Mouse (Mus musculus) c-Kit-positive CD71-positive TER-119-positive erythroid progenitor cells, embryonic 14.5 days (primary cell): ENCODE data around the gene Abcc8.

Source experiments
- DNase-seq: peaks from one replicate; pipeline ENCODE4 v3.0.0-alpha.2; 2013; ENCODE audit warnings: low spot score

Gene Abcc8

DNA sequence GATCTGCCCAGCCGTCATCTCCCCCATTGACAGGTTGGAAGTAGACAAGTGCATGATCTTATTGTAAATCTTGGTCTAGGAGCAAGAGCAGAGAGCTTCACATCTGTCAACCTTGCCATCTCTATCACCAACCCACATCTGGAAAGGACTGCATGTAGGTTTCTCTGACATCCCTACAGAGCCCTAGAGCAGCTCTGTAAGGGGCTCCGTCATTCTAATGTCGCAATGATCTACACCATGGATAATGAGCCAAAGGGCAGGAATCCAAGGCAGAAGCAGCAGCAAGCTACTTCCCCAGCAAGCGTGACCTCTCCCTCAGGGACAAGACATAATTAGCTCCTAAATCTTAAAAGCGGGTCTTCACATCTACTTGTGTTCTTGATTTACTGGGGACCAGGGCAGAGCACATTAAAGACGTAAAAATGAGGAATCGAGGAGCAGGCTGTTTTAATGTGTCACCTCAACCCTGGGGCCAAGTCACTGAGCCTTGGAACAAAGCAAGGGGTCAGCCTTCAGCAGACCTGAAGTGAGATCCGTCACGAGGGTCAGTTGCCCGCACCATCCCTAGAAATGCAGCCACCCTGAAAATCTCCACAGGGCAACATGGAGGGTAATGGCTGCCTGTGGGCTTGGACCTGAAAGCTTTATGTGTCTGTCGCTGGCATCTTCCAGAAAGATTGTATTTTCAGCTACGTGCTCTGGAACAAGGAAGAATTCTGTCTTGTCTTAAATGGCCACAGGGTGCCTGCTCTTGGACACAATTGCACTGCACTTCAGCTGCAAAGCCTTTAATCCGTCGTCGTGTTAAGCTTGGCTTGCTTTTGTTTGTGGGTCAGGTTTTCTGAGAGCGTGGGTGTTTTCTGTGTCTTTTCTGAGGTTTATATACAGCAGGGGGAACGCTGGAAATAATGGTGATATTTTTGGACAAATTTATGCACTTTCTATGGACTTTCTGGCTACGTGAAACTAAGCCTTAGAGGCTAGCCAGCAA, 25.0 kb downstream of the Abcc8 start:
- no peak for DNase-seq

DNA sequence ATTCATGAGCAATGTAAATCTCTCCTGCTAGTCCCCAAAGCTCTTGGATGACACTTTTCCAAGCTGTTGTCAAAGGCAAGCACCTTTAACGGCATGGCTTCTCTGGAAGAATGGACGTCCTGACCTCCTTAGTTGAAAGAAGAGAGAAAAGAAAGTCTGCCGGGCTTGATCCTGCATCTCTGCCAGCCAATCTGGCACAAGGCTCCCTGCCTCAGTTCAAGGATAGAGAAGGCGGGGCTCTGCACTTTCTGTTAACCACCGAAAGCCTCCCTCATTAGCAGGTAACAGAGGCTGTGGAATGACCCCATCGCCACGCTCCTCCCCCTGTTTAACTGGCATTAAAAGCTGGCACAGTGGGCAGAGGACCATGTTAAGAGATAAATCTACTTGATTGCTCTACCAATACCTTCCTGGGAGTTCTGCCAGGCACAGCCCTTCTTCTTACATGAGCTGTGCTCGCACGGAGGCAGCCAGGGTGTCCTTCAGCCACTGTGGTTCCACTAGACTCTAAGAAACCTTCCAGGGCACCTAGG, 26.9 kb downstream of the Abcc8 start:
- DNase-seq: no peak

DNA sequence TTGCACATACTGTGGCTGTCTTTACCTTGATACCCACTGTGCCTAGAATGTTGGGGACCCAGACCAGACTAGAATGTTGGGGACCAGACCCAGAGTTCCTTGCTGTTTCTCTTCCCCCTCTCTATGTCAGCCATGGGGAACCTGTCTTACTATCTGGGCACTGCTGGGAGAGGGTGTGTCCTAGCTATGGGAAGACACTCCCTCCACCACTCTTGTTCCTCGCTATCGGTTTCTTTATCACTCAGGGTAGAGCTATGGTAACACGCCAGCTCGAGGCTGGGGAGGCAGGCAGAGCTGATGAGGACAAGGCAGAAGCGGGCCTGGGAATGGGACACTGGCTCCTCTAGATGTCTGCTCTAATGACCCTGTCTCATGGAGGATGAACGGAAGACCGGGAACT, 32.4 kb downstream of the Abcc8 start:
- DNase-seq: no peak

DNA sequence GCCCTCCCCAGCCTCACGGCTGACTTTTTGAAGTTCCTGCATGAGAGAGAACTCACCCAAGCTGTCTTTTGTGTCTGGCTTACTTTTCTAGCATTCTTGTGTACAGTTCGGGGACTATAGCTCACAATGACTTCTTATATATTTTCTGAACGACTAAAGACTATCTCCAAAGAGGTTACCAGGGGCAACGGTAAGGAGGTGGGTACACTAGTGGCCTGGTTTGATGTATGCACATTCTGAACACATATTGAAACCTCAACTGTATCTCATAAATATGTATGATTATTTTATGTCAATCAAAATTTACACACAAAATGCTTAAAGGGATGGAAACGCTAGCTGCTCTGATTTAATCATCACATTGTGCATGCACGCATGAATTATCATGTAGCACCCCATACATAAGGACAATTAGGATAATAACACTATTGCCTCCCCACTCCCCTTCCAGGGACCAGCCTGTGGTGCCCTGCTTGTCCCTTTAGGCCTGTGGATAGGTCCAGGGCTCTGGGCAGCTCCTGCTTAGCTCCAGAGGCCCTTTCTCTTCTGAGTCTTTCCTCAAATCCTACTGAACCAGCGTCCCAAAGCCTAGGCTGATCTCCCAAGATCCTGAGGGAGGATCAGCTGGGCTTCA, 33.0 kb downstream of the Abcc8 start:
- no peak for DNase-seq

DNA sequence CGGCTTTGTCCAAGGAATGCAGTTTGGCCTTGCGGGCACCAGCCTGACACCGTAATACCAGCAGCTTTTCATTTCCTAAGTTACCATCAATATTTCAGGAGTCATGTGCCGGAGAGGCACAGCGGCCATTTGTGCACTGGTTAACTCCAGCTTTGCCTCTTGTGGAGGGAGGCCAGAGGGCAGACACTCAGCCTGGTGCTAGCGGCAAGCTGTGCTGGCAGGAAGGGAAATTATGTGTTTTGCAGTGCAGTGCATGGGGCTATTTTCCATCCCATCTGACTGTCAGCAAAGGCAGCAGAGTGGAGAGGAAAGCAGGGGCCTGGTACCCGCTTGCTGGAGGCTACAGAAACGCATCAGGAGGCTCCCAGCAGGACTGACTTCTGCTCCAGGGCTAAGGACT, 35.8 kb downstream of the Abcc8 start:
- no peak for DNase-seq

DNA sequence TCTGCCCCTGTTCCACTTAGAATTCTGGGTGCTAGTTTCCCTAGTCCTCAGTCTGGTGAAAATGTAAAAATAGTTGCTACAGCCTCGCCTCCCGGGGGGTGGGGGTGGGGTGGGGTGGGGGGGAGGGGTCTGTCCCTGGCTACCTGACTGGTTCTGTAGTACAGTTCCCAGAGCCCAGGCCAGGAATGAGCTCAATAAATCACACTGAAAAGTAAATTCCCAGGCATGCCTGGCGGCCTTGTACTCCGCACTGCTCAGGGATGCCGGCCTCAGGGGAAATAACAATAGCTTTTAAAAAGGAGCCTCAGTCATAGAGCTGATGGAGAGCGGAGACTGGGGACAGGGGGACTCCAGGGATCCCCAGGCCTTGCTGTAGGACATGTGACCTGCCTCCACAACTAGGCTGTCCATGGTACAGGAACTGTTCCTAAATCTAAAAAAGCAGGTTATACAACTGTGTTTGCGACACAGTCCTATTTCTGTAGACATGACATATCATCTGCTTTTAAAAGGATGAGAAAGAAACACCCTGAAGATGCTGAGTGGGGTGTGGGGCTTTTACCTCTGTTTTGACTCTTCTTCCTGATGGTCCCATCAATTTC, 41.4 kb downstream of the Abcc8 start:
- no peak for DNase-seq

DNA sequence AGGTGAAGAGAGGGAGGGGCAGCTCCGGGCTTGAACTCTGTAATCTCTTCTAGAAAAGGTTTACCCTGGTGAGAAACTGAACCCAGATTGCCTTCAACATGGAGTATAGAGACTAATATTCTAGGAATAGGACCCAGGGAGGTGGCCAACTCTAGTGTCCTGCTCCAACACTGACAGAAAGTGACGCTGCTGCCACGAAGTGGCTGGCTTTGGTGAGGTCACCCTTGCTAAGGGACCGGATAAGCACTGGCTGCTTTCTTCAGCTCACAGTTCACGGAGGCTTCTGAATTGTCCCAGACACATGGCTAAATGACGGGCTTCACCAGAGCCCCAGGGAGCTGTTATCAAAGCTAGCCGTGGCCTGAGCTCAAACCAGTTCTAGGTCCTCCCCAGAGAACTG, 46.0 kb downstream of the Abcc8 start:
- DNase-seq: no peak

DNA sequence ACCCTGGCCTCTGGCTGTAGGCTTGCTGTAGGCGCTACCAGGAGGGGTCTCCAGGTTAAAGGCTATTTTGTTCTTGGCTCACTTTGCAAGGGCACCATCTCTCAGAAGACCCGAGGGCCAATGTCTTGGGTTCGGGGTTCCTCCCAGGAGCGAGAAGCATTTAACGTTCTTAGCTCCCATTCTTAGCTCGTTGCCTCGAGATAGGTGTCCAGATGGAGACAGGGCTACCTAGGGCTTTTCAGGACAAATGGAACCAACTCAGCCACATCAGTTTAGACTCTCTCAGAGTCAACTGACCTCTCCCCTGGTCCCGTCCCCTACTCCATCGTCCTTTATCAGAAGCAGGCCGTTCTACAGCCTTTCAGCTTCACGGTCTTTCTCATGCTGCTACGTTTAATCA, 47.6 kb downstream of the Abcc8 start:
- no peak for DNase-seq

DNA sequence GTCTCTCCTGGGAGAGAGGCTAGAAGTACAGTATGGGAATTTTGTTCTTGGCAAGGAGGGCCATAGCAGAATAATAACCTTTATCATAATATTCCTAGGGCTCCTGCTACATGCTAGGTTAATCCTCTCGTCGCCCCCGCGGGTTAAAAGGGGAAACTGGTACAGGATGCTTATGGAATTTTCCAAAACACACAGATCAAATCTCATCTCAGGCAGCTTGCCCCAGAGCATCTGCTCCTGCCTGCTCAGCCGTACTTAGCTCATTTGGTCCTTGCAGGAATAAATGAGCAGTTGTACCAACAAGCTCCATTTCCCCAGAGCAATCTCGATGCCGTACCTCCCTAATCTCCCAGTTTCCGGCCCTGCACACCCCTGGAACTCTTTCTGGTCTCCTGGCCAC, 48.0 kb downstream of the Abcc8 start:
- no peak for DNase-seq

DNA sequence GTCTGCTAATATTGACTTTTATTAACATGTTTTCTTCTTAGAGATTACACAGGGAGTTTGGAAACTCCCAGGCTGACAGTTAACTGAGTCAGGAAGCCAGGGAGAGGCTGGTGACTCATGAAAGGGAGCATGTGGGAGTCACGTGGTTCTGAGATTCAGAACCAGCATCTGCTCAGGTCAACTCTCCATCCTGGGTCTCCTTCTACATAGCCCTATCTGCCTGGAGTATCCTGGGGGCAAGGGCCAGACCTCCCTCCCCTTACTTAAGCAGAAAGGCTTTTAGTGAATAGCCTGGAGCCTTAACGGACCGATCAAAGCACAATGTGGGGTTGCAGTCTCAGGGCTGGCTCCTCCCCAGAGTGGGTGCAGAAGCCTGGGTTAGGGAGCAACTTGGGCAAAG, 48.6 kb downstream of the Abcc8 start:
- DNase-seq: no peak

DNA sequence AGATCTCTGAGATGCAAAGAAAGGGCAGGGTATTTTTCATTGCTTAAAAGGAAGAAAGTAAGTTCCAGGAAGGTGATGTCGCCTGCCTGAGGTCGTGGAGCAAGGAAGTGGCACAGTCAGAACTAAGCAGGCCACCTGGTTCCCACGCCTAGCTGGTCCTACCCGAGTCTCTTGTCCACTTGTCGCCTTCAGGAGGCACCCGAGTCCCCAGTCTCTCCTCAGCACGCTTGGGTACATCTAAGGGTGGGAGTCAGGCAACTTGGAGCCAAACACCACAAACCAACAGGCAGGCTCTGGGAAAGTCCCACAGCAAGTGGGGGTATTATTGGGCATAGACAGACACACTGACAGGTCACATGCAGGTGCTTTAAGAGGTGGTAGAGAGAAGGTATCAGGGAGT, 49.1 kb downstream of the Abcc8 start:
- no peak for DNase-seq

DNA sequence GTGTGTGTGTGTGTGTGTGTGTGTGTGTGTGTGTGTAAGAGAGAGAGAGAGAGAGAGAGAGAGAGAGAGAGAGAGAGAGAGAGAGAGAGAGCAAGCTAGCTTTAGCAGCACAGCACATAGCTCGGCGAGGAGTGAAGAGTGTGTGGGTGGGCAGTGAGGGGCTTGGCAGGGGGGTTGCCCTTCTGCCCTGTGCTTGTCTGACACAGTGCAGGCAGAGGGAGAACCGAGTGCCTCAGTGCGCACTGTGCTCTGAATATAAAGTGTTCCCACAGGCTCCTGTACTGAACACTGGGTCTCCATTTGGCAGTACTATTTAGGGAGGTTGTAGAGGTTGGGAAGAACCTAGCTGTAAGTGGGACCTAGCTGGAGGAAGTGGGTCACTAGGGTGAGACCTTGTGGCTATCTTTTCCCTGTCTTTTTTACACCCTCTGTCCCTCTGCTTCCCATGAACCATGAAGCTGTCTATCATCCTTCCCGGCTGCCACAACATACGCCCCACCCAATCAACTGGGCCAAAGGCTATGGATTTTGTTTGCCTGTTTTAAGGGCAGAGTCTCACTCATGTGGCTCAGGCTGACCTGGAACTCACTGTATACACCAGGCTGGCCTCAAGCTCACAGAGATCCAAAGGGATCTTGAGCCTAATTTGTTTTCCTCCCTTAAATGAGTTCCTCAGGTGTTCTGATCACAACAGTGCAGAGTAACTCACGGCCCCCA, 50.2 kb downstream of the Abcc8 start:
- no peak for DNase-seq

DNA sequence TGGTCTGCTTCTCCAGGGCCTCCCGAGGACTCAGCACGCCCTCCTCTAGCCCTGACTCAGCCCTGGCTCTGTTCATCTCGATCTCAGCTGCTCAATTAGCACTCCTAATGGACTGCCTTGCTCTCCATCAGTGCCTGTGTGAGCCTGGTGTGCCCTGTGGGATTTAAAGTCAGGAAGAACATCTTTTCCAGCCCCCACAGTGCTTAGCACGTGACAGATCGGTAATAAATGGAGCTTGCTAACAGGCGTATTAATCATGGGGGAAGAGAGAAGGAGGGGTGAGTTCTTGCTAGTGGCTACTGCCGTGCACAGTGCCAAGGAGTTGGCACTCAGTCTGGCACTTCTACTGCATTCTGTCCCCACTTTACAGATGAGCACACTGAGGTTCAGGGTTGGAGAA, 51.6 kb downstream of the Abcc8 start:
- DNase-seq: no peak

DNA sequence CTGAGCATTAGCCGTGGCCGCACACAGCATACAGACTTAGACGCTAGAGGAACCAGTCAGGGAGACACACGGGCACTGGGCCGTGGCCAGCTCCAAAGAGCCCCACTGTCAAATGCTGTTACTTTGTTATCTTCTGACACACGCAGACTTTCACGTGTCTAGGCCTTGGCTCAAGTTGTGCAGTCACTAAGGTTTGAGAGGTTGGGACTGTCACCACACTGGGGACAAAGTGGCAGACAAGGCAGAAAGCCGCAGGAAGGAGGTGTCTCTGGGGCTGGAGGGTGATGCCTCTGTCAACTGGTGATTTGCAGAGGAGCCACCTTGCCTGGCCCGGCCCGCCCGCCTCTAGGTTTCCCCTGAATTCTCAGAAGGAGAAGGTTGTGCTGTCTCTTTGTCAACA, 54.5 kb downstream of the Abcc8 start:
- no peak for DNase-seq

DNA sequence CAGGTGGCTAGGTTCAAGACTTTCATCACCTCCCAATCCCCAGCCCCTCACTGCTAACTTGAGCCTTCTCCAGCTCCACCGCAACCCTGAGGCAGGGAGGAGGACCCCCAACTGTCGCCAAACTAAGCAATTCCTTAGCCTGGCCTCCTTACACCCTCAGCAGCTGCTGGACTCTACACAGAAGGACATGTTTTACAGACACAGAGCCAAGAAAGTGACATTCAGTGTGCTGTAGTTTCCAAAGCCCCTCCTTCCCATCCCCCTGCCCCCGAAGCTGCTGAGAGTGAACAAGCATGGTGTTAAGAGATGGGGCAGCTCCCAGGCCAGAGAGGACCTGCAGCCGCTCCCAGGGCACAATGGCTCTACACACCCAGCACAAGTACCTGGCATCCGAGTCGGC, 55.4 kb downstream of the Abcc8 start:
- DNase-seq: no peak

DNA sequence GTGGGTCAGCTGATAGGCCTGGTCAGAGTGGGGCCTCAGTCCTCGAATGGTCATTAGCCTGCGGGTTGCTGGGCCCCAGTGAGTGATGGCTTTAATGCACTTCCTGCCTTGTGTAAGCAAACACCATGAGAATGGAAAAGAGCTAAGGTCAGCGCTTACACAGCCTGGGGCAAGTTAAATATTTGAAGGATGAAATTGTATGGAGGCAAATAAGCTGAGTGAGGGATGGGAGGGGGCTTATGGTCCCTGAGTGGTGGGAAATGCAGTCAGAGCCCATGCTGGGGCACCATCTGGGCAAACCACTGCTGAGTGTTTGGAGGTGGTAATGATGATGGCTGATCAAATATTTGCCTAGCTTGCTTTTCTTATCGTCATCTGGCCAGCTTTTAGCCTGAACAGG, 56.9 kb downstream of the Abcc8 start:
- DNase-seq: no peak

DNA sequence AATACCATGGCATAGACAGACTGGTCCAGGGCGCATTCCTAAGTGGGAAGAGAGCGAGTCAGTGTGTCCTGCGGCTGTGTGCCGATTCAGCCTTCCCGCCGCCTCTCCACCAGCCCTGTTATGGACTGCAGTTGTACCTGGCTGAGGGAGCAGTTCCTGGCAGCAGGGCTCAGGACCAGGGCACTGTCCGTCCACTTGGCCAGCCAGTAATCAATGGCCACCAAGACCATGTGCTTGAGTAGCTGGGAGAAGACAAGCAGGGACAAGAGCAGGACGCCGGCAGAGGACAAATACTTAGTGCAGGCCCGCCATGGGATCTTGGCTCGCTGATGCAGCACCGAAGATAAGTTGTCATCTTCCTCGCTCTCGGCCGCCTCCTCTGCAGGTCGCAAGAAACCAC, 62.8 kb downstream of the Abcc8 start:
- DNase-seq: no peak

DNA sequence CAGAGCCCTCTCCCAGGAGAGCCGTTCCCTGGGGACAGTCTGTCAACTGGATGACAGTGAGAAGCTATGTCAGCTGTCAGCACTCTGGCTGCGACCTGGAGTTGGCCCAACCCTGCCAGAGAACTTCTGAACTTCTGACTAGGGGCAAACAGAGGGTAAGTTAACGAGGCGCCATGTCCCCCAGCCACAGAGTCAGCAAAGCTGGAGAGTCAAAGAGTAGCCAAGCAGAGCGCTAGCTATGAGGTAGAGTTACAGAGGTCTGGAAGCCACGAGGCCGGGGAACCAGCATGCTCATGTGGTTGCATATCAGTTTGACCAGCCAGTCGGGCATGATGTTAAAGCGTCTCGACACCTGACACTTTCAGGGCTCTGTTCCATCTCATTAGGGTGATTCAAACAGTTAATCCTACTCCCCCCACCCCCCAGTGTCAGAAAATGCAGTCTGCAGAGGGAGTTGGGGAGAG, 63.7 kb downstream of the Abcc8 start:
- no peak for DNase-seq

DNA sequence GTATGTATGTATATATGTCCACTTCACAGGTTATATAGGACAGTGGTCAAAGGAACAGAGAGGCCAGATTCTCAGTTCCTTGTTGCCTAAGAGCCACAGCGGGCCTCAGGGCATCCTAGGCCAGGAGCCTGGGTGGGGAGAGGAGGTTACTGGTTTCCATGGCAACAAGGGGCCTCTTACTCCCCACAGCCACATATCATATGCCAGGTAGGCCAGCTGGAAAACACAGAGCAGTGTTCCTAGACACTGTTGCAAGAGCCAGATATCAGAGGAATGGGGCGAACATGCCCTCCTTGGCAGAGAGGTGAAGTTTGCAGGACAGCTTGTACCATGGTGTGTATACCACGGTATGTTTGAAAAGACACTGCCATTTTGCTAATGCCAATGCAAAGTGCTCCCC, 66.4 kb downstream of the Abcc8 start:
- DNase-seq: no peak

DNA sequence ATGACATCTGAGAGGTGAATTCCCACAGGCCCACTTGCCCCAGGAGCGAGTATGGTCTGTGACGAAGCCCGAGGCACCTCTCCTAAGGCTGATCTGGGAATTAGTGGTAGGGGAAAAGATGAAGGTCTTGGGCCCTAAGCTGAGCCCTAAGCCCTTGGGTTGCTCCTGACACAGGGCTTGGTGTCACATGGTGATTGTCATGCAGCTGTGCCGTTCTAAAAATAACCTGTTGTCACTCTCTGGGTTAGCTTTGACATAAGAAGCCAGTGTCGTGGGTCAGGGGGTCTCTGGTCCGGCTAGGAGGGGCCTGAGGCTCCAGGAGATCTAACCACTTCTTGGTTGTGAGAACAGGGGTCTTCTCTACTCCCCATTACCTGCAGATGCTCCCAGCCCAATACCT, 67.9 kb downstream of the Abcc8 start:
- DNase-seq: no peak

DNA sequence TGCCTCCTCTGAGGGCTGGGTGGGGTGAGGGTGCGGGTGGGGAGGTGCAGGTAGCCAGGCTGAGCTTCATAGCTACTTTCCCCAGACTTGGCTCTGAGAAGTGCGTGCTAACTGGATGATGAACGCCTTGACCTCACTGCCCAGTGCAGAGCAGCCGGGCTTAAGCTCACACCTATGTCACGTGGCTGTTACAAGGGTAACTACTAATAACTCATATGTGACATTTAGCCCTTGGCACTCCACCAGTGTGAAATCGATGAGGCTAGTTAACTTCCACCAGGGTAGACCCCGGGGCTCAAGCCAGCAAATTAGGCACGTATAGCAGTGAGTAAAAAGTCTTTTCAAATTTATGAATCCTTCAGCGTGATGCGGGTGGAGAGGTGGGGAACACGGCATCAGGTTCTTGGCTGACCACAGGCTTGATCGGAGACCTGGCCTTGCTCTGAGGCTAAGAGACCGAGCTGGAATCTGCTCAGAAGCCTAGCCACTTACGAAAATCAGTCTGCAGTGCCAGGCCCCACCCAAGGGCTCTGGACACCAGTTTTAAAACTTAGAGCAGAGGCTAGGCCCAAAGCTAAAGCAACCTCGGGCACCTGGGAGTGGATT, 68.5 kb downstream of the Abcc8 start:
- DNase-seq: no peak

DNA sequence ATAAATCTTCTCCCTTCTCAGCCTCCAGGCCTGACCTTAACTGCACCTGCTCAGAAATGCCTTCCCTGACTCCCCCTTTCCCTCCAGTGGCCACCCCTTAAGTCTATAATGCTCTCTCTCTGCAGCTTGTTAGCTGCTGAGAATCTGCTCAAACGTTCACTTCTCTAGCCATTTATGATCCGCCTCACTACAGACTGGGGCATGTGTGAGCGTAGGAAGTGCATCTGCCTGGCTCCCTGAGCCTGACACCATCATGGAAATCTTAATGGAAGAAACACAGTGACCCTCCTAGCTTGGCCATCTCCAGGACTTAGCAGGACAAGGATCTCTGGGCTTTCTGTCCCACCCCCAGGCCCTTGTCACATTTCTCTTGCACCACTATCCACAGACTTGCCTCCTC, 69.8 kb downstream of the Abcc8 start:
- DNase-seq: no peak
